Mouse (Mus musculus) heart, adult 2 months (tissue): ENCODE results near the gene Eps8l2.

ENCODE experiments used
- CTCF ChIP-seq: fragments of 200-600 bp; IDR thresholded peaks from 2 replicates; pipeline ENCODE4 v1.8.1; 2022; ENCODE audit warnings: antibody characterized with exemption, mild to moderate bottlenecking, moderate library complexity
- POLR2A ChIP-seq: fragments of 200-500 bp; IDR thresholded peaks from 2 replicates; pipeline ENCODE4 v1.6.1; 2011; ENCODE audit warnings: mild to moderate bottlenecking, low read depth, low read length, control low read depth; ENCODE audit not compliant: insufficient read depth

- TF ChIP-seq CTCF = no peak
- TF ChIP-seq POLR2A = no peak
Measured at GRCm38 (mm10) chr7:141341689-141342226, 3.1 kb downstream of the Eps8l2 start.
